Mouse (Mus musculus) telencephalon, adult 2 months (tissue): ENCODE measurements around the gene Olfr311.
A peak's percentile ranks its signal among the peaks of the same experiment; 100 is the strongest.
"Not testable (repeated sequence)": the region's sequence is repeated elsewhere in the genome, so short reads cannot be mapped to it uniquely, and the experiment has no call there.

ENCODE experiments used
- DNase-seq: peaks from one replicate; pipeline ENCODE4 v3.0.0-alpha.2; 2011; ENCODE audit warnings: low read depth, low spot score

Olfr311 gene

DNA sequence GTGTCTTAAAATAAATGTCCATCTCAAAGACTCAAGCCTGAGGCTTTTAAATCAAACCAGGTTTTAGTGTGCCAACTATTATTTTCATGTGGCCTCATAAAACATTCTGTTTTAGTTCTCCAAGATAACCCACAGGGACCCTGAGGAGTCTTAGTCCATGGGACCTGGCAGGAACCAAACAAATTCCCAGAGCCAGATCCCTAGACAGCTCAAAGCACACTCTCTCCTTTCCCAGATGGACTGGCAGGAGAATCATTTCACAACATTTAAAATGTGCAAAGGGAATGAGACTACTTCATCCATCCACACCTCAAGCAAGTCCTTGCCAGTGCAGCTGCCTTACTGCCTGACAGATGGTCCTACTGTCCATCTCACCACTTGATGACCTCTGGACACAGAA, at the start of gene Olfr311:
Gene Olfr311, plus strand, starts transcription at position 301 of the 400 bp plus-strand sequence.
- DNase-seq, result not testable (repeated sequence)

DNA sequence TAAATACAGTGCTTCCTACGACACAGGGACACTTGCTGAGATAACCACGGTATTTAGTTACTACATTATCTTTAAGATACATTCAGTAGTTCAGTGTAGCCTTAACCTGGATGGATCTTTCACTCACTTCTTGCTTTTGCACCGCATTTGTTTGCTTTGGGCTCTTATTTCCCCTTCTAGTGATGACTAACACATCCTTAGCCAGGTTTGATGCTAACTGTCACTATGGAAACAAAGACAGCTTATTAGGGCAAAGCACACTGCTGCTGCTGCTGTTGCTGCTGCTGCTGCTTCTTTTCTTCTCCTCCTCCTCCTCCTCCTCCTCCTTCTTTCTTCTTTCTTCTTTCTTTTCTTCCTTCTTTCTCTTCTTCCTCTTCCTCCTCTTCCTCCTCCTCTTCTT, 49.5 kb upstream of the Olfr311 start:
- DNase-seq, result no peak

DNA sequence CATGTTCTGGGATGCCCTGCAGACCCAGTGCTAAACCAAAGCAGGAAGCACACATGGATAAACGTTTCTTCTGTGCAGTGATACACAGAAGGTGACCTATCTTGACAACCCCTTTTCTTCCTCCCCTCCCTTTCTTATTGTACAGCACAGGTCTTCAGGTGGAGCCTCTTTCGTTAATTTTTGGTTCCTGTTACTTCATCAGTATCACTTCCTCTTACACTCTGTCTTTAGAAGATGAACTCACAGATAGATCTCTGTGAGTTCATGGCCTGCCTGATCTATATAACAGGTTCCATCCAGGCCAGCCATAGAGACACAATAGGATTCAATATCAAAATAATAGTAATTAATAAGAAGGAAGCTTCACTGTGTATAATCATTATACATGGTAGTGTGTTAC, 49.0 kb upstream of the Olfr311 start:
- DNase-seq, result no peak

GRCm38 (mm10) chr11:58790646-58791045, 48.4 kb upstream of the Olfr311 start:
- no peak for DNase-seq

DNA sequence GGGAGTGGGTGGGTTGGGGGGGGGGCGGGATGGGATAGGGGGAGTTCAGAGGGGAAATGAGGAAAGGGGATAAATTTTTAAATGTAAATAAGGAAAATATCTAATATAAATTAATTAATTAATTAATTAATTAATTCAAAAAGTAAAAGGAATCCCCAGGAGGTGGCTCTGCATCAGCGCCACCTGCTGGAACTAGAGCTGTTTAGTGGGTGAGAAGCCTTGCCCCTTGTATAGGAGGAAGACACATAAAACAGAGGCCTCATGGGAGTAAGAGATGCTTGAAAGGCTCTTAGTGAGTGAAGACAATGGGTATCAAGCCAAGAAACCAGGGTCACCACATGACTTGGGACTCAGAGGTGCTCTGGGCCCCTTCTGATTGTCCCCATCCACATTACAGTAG, 43.2 kb upstream of the Olfr311 start:
- no peak for DNase-seq

DNA sequence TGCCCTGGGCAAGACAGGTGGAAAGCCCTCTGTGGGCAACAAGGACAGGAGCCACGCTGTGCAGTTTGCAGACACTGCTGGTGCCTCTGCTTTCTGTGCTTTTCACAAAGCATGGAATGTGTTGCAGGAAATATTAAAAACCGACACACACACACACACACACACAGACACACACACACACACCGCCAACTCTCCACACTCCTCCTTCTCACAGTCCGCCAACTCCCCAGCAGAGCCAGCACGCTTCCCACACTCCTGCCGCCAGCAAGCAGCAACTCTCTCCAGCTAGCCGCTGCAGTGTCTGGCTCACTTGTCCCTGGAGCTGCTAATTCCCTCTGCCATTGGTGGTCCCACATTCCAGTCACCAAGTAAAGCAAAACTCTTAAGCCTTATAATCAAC, 42.2 kb upstream of the Olfr311 start:
- peak; percentile 69 for DNase-seq

- DNase-seq, result peak; percentile 19
Measured at GRCm38 (mm10) chr11:58799747-58800146, 39.3 kb upstream of the Olfr311 start.

DNA sequence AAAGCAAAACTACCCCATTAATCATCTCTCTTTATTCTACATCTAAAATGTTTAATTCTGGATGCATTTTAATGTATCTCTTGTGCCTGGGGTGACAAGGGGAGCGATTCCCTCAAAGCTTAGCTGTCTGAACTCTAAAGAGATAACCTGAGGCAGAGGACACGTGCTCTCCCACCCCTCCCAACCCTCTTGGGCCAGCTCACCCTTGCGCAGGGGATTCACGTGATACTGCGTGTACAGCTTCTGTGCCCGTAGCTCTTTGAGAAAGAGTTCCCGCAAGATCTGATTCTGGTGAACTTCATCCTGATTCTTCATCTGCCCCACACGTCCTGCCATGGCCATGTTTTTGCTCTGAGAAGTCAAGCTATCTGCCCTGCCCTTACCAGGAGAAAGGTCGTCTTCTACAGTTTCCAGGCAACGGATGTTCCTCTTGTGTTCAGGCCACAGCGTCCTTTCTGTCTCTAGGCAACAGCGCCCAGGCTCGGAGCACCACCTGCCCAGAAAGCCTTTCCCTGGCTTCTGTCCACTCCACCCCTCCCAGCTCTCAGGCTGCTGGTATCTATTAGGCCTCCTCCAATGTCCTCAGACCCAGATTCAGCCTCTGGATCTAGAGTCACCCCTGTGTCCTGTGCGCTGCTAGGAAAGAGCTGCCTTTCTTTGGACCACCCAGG, 37.4 kb upstream of the Olfr311 start, which contains the start of gene Fam183b:
Gene Fam183b, minus strand, starts transcription at position 403 of the 671 bp plus-strand sequence.
- peak; percentile 34 for DNase-seq

DNA sequence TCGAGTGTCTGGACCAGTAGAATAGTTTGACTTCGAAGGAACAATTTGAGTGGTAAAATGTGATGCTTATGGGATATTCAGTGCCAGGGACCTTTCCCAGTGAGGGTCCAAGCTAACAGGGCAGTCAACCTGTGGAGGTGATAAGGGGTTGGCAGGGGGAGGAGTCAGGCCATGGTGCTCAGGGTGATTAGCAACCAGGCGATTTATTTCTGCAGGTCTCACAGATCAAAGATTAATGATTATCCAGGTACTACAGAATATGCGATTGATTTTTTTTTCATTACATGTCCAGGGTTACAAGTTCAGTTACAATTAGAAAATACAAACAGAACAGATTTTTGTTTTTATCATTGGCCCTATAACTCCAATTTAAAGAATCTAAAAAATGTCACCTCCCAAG, 35.2 kb upstream of the Olfr311 start:
- DNase-seq, result no peak

GRCm38 (mm10) chr11:58804393-58804792, 34.7 kb upstream of the Olfr311 start:
- no peak for DNase-seq

DNA sequence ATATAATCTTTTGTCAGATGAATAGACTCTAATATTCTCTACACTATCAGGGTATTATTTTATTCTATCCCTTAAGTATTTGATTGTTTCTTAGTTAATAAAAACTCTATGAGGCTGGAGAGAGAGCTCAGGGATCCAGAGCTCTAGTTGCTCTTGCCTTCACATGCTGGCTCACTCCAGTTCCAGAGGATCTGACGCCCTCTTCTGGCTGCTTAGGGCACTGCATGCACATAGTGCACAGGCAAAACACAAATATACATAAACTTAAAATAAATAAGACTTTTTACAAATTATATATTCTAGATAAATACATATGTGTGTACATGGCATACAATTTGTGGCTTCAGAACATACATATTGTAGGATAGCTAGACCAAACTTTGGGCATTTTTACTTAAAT, 27.1 kb upstream of the Olfr311 start:
- no peak for DNase-seq

- DNase-seq, result not testable (repeated sequence)
Measured at GRCm38 (mm10) chr11:58814700-58815099, 24.4 kb upstream of the Olfr311 start, which contains the start of gene Olfr313. Olfr313 (plus strand) TSS chr11:58815000.

GRCm38 (mm10) chr11:58815676-58816075, 23.4 kb upstream of the Olfr311 start:
- DNase-seq, result no peak

DNA sequence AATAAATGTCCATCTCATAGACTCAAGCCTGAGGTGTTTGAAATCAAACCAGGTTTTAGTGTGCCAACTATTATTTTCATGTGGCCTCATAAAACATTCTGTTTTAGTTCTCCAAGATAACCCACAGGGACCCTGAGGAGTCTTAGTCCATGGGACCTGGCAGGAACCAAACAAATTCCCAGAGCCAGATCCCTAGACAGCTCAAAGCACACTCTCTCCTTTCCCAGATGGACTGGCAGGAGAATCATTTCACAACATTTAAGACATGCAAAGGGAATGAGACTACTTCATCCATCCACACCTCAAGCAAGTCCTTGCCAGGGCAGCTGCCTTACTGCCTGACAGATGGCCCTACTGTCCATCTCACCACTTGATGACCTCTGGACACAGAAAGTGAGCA, 10.1 kb upstream of the Olfr311 start, which contains the start of gene Olfr312:
Gene Olfr312, plus strand, starts transcription at position 301 of the 400 bp plus-strand sequence.
- DNase-seq, result not testable (repeated sequence)

DNA sequence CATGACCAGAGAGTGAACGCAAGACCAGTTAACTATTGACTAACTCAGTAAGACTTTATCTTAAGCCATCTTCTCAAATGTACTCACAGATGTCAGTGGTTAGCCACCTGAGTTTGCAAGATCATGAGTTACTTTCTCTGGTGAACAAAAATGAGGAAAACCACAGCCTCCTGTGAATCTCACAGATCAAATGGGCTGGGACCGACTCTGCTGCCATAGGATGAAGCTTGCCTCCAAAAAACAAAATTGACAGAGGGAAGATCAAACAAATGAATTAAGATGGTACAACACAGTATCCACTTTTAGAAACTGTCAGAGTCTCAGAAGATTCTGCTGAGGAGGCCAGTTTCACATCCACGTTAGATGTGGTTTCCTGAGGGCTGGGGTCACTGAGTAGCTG, 9.3 kb upstream of the Olfr311 start:
- no peak for DNase-seq

- not testable (repeated sequence) for DNase-seq
Measured at GRCm38 (mm10) chr11:58832541-58832940, 6.5 kb upstream of the Olfr311 start.

GRCm38 (mm10) chr11:58846919-58847461, 7.9 kb downstream of the Olfr311 start, which contains the start of gene Gm12258:
Gm12258 (plus strand) TSS chr11:58847158.
- DNase-seq, result peak; percentile 99

DNA sequence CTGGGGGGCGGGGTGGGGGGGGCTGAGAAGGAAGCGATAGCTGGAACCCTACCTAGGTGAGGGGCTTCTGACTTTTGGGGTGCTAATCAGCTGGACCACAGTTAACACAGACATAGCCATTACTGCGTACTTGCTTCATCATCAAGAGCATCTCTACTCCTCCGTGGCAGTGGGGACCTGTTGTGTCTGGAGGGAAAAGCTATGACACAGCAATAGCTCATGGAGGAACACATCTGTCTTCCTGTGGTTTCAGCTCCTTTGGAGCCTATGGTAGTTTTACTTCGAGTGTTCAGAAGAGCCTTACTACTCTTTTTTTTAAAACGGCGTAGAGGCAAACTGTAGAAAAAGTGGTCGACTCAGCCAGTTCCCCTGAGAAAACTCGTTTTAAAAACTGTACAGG, 8.6 kb downstream of the Olfr311 start:
- no peak for DNase-seq

DNA sequence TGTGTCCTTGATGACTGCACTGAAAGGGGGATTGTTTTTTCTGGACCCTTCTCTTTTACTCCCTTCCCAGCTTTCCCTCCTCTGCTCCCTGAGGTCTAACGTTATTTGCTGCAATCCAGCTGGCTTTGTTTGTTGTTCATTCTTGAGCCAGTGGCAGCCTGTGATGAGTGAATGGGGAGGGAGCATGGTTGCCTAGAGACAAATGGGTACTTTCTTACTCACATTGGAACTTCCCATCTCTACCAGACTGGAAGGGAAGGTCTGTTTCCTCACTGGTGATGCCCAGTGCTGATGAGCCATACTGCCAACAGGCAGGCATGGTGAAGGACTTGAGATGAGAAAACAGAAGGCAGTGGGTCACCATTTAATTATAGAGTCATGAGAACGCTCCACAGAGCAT, 10.7 kb downstream of the Olfr311 start:
- no peak for DNase-seq

DNA sequence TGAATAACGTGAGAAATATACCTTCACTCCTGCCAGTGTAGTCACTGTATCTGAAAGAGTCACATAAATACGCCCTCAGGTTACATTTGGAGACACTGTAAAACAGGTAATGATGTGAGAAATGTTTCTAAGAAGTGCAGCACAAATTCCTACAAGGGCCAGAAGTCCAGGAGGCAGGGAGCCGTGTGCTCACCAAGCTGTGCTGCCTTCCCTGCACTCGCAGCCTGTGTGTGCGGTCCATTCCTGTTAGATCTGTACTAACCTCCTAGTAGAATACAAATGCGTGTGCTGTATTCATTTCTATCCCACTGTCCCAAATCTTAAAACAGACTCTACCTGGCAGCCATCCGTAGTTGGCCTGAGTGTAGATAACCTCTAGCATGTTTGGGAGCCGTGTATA, 21.7 kb downstream of the Olfr311 start:
- DNase-seq, result no peak

DNA sequence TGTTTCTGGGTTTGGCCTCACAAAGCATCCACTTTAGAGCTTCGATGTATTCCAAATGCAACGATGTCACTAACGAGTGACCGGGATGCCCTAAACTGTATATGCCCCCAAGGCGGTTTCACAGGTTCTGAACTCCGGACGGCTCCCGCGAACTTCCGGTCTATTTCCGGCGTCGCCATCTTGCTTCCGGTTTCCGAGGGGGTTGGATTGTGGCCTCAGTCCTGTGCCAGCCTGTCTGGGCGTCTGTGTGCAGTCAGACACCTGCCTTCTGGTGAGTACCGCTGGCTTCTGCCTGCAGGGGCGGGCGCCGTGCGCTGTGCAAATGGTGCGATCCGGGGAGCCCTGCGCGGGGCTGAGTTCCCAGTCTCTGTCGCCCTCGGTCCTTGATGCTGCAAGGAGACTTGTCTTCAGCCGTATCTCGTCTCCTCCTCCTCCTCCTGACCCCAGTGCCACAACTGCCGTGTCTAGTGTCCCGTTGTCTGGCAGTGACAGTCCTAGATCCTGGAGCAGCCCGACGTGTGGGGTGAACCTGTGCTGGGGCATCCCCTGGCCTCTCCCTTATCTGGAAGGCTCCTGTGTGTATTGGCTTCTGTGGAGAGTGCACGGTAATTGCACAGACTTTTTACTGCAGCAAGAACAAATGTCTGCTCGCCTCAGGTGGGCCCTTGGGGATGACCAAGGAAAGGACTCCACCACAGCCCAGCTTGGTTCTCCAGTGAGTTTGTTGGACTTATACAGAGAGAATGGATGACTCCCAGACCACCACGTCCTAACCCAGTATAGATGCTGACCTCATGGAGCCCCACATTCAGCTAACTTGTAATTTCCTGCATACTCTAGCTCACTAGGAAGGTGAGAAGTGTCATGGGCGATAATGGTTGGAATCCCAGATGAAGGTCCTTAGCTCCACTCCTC, 28.2 kb downstream of the Olfr311 start, which contains the start of gene 2810021J22Rik:
Gene 2810021J22Rik, plus strand, starts transcription at position 178 of the 915 bp plus-strand sequence.
- peak; percentile 65 for DNase-seq

DNA sequence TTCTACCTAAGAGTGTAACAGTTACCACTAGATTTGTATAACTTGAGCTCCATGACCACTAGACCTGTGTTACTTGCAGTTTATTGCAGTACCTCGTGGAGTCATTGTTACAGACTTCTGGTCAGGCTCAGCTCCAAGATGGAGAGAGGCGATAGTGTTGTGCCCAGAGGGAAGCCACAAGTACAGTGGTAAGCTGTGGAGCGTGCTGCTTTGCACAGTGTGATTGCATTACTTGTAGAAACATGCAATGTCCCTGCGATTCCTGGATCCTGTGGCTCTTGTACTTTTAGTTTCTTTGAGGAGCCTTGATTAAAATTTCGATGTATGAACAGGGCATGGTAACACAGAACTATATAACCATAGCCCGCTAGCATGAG, 28.9 kb downstream of the Olfr311 start:
- no peak for DNase-seq
